Comparison of ENCODE assay signal across 36 mouse cellular contexts in the genomic region with DNA sequence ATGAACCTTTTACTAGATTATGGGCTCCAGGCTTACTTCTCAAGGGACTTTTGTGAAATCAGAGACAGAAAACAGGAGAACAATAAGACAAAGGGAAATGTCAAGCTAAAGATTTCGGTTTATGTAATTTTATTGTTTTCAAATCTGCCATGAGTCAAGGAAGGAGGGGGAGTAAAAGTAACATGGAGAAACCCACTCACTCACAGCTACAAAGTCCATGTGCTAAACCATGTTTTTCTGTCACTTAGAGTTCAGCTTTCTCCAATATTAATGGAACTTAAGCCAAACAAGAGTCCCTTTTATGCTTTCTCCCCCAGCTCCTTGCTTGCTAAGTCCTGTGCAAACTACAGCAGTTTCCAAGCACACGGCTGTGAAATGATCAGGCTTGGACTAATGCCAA. TPM values are rescaled to one million over a fixed set of nuclear protein-coding genes. Genes with fewer than 3 reads are reported as not detected.
"Had no signal": no experiment of that assay in that cellular context is flagged by ENCODE, and none has a peak within 500 bp of the region (broad histone marks: within the 10 kb centered on the region; RNA-seq: fewer than 3 reads in every experiment).

No protein-coding gene starts in this region.

- DNase-seq: heart, postnatal 10 days; heart, postnatal 14 days; heart, postnatal 36 days; heart, postnatal 4 days; kidney, adult 11 months; kidney, adult 18-20 months; kidney, adult 2 months; kidney, adult 8-10 months; kidney, adult 9 months; kidney, postnatal 10 days; kidney, postnatal 14 days; kidney, postnatal 25 days; kidney, postnatal 36 days; kidney, postnatal 4 days; layer of hippocampus, adult 9-11 months; layer of hippocampus, postnatal 36 days had no signal

- H3K4me2 ChIP-seq: heart, embryonic 11.5 days; heart, embryonic 12.5 days; heart, embryonic 13.5 days; heart, embryonic 15.5 days; hindbrain, embryonic 12.5 days; hindbrain, embryonic 13.5 days; hindbrain, embryonic 14.5 days; hindbrain, embryonic 15.5 days; intestine, embryonic 15.5 days; kidney, embryonic 15.5 days had no signal

- H3K4me1 ChIP-seq: heart, embryonic 10.5 days; heart, embryonic 12.5 days; heart, embryonic 13.5 days; heart, embryonic 15.5 days; hindbrain, embryonic 10.5 days; hindbrain, embryonic 12.5 days; hindbrain, embryonic 13.5 days; hindbrain, embryonic 15.5 days; intestine, embryonic 15.5 days; kidney, embryonic 15.5 days had no signal

- ATAC-seq: hindbrain, embryonic 16.5 days; hindbrain, postnatal 0 days; inflammation-experienced regulatory T-cells, adult 6 months; intestine, embryonic 15.5 days; intestine, embryonic 16.5 days; intestine, postnatal 0 days had no signal

- H3K27me3 ChIP-seq: heart, embryonic 12.5 days; heart, embryonic 15.5 days; intestine, embryonic 15.5 days had no signal

- H3K4me3 ChIP-seq: heart, embryonic 10.5 days; heart, embryonic 12.5 days; heart, embryonic 13.5 days; heart, embryonic 15.5 days; hindbrain, embryonic 10.5 days; hindbrain, embryonic 12.5 days; hindbrain, embryonic 13.5 days; hindbrain, embryonic 15.5 days; intestine, embryonic 15.5 days; kidney, embryonic 15.5 days; layer of hippocampus, adult 2 months had no signal

- H3K36me3 ChIP-seq: heart, embryonic 10.5 days; heart, embryonic 12.5 days; heart, embryonic 13.5 days; heart, embryonic 15.5 days; hindbrain, embryonic 10.5 days; hindbrain, embryonic 12.5 days; hindbrain, embryonic 13.5 days; hindbrain, embryonic 15.5 days; intestine, embryonic 15.5 days; kidney, embryonic 15.5 days had no signal

- H3K27ac ChIP-seq: heart, embryonic 10.5 days; heart, embryonic 13.5 days; heart, embryonic 15.5 days; hindbrain, embryonic 10.5 days; hindbrain, embryonic 12.5 days; hindbrain, embryonic 13.5 days; hindbrain, embryonic 14.5 days; hindbrain, embryonic 15.5 days; hindbrain, postnatal 0 days; intestine, embryonic 15.5 days; kidney, embryonic 15.5 days; kidney, postnatal 0 days; layer of hippocampus, adult 2 months had no signal

- H3K9ac ChIP-seq: heart, embryonic 12.5 days; heart, embryonic 13.5 days; heart, embryonic 15.5 days; hindbrain, embryonic 12.5 days; hindbrain, embryonic 13.5 days; hindbrain, embryonic 14.5 days; hindbrain, embryonic 15.5 days; intestine, embryonic 15.5 days; kidney, embryonic 15.5 days had no signal

- H3K9me3 ChIP-seq: heart, embryonic 10.5 days; heart, embryonic 12.5 days; heart, embryonic 13.5 days; heart, embryonic 15.5 days; hindbrain, embryonic 10.5 days; hindbrain, embryonic 12.5 days; hindbrain, embryonic 13.5 days; hindbrain, embryonic 15.5 days; intestine, embryonic 15.5 days; kidney, embryonic 15.5 days had no signal

RNA-seq across cellular contexts. Expression of a gene that starts 10.5 kb away (rescaled TPM):
- total RNA-seq: hematopoietic stem cell, adult 5-6 weeks had no signal
- polyA plus RNA-seq: inflammation-experienced regulatory T-cells, adult 6 months had no signal
